Mouse (Mus musculus) heart, adult 2 months (tissue): ENCODE results near the gene Prr19.

Experiments
- CTCF ChIP-seq: fragments of 200-600 bp; IDR thresholded peaks from 2 replicates; pipeline ENCODE4 v1.8.1; 2022; ENCODE audit warnings: antibody characterized with exemption, mild to moderate bottlenecking, moderate library complexity
- EP300 ChIP-seq: fragments of 200-500 bp; IDR thresholded peaks from 2 replicates; pipeline ENCODE4 v1.6.1; 2011; ENCODE audit warnings: low read depth, low read length, control low read depth; ENCODE audit not compliant: insufficient read depth
- POLR2A ChIP-seq: fragments of 200-500 bp; IDR thresholded peaks from 2 replicates; pipeline ENCODE4 v1.6.1; 2011; ENCODE audit warnings: mild to moderate bottlenecking, low read depth, low read length, control low read depth; ENCODE audit not compliant: insufficient read depth

DNA sequence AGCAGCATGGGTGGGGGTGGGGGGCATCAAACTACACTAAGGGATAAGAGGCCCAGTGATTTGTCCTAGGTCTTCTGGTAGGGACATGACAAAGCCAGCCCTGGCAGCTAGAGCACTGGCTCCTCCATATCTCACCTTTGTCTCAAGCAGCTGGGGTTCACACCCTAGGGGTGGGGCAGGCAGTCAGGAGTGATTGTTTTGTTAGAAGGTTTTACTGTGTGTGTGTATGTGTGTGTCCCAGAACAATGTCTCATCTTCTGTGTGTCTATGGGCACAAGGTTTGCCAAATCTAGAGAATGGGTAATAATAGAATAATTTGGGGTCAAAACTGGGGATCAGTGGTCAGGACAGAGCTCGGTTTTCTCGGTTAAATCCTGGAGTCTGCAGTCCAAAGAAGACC, 4.3 kb downstream of the Prr19 start:
- TF ChIP-seq EP300 = no peak
- no peak for TF ChIP-seq CTCF
- no peak for TF ChIP-seq POLR2A
